Mouse (Mus musculus) heart, adult 9 months (tissue): ENCODE measurements at regions not wholly inside any gene's neighbourhood (a gene's known extent, or its start where the extent isn't known, plus 50 kb on each side); places are given as distances from the start of the nearest gene placed in this dataset.
A peak's percentile ranks its signal among the peaks of the same experiment; 100 is the strongest.

Source experiments
- DNase-seq, 2 experiments: peaks; one replicate each; pipeline ENCODE4 v3.0.0; 2022; ENCODE audit warnings: low spot score in 2 of 2

- DNase-seq: no peak
Observed at GRCm38 (mm10) chr1:73230611-73231010, 214.9 kb upstream of the Tnp1 start.

GRCm38 (mm10) chr1:73227246-73227645 is 211.5 kb upstream of the Tnp1 start:
- DNase-seq: no peak

GRCm38 (mm10) chr1:73221863-73222262 is 206.2 kb upstream of the Tnp1 start:
- DNase-seq: peak; percentile 28 to 30

DNA sequence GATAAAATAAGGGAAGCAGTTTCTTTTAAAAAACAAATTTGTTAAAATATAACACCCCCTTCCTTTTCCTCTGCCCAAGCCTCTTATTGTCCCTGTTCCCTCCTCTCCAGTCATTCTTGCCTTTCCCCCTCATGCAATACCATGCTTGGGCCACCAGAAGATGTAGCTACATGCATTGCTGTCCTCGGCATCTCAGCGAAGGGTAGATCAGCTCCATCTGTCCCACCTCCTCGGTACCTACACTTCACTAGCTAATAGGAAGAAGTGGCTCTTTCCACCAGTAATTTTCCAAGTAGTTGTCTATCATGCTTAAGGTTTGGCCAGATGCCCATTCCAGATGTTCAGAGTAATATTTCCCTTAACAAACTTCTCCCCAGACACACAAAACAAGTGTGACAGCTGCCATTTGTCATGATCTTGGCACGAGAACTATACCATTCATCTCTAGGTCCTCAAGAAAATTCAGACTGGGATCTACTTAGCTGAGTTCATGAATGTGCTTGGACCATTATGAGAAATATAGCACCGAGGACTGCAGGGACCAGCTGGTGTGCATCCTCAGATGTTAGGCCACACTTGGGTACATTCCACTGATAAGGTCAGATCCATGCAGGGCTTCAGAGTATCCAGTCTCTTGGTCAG is 198.7 kb upstream of the Tnp1 start:
- DNase-seq: peak; percentile 30 to 36

- DNase-seq: no peak
Observed at GRCm38 (mm10) chr1:73207421-73207820, 191.7 kb upstream of the Tnp1 start.

GRCm38 (mm10) chr1:73205788-73206187 is 190.1 kb upstream of the Tnp1 start:
- no peak for DNase-seq

GRCm38 (mm10) chr1:73200112-73200511 is 184.4 kb upstream of the Tnp1 start:
- peak; percentile 57 to 81 for DNase-seq

GRCm38 (mm10) chr1:73190832-73191231 is 175.1 kb upstream of the Tnp1 start:
- DNase-seq: no peak

- peak; percentile 61 to 86 for DNase-seq
Observed at GRCm38 (mm10) chr1:73188796-73189195, 173.1 kb upstream of the Tnp1 start.

- DNase-seq: no peak
Observed at GRCm38 (mm10) chr1:73184477-73184876, 168.8 kb upstream of the Tnp1 start.

DNA sequence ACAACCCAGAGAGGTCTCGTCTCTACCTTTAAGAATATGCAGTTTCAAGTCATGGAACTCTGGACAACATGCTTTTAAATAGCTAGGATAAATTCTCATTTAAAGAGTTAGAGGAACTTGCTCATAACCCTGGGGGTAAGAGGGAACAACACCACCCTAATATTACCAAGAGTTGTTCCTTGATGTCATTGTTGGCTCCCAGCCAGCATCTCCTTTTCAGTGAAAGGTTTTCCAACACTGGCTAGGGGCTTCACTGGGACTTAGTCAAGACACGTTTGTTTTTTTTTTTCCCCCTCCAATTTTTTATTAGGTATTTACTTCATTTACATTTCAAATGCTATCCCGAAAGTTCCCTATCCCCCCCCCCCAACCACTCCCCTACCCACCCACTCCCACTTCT is 163.1 kb upstream of the Tnp1 start:
- DNase-seq: no peak

DNA sequence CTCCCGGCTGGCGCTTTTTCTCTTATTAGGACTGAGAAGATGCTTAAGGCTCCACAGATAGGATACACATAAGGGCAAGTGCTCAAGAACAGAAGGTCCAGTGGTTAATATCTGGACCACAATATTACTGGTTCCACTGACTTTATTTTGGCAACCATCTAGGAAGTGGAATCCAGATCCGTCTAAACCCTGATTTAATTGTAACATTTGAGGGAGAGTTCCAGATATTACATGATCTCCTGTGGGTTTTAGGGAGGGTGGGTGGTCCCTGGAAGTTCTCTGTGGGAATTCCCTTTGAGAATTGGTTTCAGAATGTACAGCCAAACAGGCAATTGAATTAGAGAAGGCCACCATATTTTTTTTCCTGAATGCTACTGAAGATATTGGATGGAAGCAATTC is 161.4 kb upstream of the Tnp1 start:
- DNase-seq: peak in 1 of 2 experiments; percentile 15

DNA sequence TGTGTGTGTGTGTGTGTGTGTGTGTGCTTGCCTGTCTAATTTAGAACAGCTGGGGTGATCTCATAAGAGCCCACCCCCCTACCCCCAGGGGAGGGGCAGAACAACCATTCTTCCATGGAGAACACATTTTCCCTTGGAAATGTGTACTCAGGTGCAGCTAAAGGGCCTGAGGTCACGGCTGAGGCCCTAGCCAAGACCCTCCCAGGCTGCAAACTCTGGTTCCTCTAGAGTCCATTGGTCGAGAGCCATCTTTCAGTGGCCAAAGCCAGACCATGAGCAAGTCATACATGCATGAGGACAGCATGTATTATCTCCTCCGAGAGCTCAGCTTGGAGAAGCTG is 154.9 kb upstream of the Tnp1 start:
- no peak for DNase-seq

DNA sequence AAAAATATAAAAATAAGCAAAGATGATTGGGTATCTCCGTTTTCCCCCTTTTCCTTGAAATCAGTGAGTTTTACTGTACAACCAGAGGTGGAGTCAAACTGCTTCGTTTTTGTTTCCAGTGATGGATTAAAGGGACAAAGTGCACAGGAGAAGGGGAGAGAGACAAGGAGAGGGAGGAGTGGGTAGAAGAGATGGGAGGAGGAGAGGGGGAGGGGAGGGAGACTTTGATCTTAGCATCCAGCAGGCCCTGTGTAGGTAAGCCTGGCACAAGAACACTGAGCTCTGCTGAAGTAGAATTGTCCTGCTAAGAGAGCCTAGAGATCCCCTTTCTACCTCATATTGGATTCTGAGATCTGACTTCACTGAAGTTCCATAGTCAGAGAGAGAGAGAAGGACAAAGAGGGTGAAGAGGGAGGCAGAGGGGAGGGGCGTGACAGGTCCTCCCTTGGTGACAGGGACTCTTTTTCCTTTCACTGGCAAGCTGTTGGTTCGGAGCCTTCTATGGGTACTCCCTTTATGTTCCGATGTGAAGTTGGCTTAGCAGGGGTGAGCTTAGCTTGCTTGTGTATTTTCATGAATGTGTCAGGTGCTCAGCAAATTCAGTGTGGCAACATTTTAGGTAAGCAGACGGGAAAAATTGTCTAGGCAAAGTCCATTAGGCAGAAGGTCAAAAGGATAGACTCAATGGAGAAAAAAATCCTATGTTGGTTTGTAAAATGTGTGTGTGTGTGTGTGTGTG is 154.4 kb upstream of the Tnp1 start:
- no peak for DNase-seq

DNA sequence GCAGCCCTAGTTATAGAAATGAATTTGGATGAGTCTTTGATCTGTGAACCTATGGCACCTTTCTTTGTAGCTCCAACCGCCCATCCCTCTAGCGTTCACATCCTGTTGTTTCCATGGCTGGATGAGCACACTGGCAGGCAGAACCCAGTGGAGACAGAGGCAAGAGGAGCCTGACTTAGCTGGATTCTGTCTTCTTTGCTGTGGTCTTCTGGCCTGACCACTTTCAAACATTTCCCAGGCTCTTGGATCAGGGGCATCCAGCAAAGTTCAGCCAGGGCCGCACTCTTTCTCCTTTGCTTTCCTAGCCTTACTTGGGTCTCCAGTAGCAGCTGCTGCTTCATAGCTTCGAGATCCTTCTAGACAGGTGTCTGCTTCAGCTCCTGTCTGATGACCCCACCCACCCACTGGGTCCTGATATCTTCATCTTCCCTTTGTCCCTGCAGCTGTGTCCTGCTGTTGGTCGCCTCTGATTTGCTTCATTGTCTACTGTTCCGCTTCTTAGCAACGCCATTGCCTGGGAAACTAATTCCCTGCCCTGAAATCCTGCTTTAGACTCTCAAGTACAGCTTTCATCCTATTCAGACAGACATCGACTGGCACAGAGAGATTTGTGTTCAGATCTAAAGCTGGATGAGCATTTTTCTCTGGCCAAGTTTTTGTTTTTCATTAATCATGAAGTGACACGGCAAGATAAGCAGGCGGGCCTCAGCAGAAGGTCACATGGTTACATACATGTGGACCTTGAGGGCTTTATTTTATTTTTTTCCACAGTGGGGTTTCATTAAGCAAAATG is 153.6 kb upstream of the Tnp1 start:
- no peak for DNase-seq

DNA sequence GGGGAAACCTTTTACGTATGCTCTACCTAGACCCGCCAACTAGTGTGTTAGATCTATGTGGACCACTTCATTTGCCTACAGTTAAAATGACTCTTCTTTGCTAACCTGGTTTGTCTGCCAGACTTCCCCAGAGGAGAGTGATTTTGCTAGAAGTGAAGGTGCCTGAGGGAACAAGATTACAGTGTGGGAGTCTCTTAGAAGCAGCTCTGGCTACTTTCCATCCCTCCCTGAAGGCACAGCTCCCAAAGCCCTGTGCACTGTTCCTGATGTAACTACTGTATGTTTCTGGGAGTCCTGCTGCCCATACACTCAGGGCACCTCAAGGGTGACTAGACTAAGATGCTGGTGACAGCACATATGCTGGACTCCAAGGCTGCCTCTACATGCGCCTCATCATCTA is 144.5 kb upstream of the Tnp1 start:
- no peak for DNase-seq

- DNase-seq: no peak
Observed at GRCm38 (mm10) chr1:73159405-73159976, 143.8 kb upstream of the Tnp1 start.

DNA sequence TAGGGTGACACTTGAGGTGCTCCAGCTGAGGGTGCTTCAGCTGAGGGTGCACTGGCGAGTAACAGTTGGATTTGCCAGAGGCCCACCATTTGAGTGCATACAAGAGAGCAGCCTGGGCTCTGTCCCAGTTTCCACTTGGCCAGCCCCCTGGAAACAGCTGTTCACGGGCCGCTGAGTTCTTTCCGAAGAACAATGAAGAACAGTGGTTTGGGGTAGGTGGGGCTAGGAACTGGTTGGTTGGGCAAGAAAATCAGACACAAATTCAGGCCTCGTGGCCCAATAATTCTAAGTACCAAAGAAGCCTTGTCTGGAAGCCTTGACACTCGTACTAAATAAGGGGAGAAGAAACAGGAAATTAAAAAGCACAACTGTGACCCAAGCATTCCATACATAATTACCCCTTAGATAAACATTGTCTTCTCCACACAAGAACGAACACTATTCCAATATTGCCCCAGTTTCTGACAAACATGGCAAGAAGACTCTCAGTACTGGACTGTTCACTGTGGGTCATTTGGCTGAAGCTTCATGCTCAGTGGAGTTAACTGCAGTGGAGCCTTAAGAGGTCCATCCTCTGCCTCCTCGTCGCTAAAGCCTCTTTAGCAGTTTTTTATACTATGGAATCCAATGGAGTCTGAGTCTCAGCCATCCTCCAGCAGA is 137.9 kb upstream of the Tnp1 start:
- DNase-seq: peak; percentile 35 to 38

- no peak for DNase-seq
Observed at GRCm38 (mm10) chr1:73149926-73150325, 134.2 kb upstream of the Tnp1 start.

DNA sequence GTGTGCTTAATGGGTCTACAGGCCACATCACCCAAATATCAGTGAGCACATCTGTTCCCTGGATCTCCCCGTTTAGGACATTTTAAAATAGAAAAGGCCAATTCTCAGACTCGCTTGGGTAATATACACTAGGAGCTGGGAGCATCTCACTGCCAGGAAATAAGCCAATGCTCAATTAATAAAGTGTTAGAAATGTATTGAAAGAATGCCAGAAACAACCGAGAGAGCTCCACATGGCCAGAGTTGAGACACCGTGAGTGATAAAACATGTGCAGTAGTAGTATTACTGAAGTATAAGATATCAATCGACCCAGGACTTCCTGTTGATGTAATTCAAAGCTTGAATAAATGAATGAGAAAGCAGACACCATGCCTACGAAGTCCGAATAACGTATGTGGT is 127.1 kb upstream of the Tnp1 start:
- no peak for DNase-seq

GRCm38 (mm10) chr1:73140557-73141345 is 125.0 kb upstream of the Tnp1 start:
- peak in 1 of 2 experiments; percentile 6 for DNase-seq
